Mouse (Mus musculus): Measurements from ENCODE around the gene 1110065P20Rik.

DNA sequence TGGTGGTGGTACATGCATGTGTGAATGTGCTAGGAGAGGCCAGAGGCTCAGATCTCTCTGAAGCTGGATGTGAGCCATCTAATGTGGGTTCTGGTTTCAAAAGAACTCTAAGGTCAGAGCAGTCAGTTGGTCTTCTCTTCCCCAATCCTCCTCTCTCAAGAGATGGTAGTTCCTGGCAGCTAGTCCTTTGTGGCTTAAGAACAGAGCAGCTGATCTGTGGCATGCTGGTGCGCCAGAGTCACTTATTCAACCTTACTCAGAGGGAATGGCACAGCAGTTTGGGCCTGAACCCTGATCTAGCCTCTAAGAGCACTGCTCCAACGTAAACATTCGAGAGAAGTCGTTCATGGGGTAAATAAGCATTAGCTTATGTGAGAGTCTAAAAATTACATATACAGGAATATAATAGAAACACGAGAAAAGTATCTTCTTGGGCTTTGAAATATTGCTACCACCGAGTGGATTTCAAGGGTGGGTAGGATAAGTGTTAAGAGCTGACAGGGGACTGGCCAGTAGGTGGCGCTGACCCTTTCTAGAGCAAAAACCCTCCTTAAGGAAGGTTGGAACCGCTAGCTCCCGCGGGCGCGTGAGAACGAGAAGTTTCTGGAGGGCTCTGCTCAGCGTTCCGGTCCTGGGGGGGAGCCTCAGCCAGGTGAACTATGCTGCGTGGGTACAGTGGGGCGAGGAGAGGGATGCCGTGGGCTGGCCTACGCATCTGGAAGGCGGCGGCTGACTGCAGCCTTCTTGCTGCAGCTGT is 49.3 kb downstream of the 1110065P20Rik start, which contains the start of gene Mtf1:
- TF ChIP-seq POLR2A (IDR thresholded peaks at IDR 0.05; ENCODE audit: borderline replicate concordance, extremely low read depth, low read depth, low read length) (no peak), CTCF (IDR thresholded peaks at IDR 0.05; ENCODE audit: insufficient read depth, low read length) (peak; percentile 72)
